Mouse (Mus musculus): ENCODE measurements around the gene Dmap1.

- no peak for TF ChIP-seq ZC3H11A (IDR thresholded peaks at IDR 0.05; ENCODE audit: borderline replicate concordance, low read depth, low read length)
- no peak for TF ChIP-seq HCFC1 (IDR thresholded peaks at IDR 0.05; ENCODE audit: borderline replicate concordance, insufficient read depth, low read length)
Observed at GRCm38 (mm10) chr4:117686354-117686753, 4.3 kb upstream of the Dmap1 start.

All from ES-E14 (cell line).